Mouse (Mus musculus) heart, embryonic 16.5 days (tissue): Measurements from ENCODE around the gene Chac2. TPM values are rescaled to one million over a fixed set of nuclear protein-coding genes. Genes with fewer than 3 reads are reported as not detected.

Experiments used
- ATAC-seq: fragments of 200-750 bp; cut with Nextera tagmentation; replicated peaks from 2 replicates; pipeline ENCODE4 v1.8.0; 2017; ENCODE audit warnings: moderate number of reproducible peaks; ENCODE audit not compliant: insufficient read depth, low FRiP score; ENCODE audit errors: extremely low read depth
- H3K27ac ChIP-seq: fragments of 300-500 bp; sonication (generic); 2 replicates; pipeline ENCODE4 v1.5.1; 2014; ENCODE audit warnings: mild to moderate bottlenecking, low read length, control low read depth, moderate library complexity
- H3K27me3 ChIP-seq: fragments of 300-500 bp; sonication (generic); 2 replicates; pipeline ENCODE4 v1.6.1; 2014; ENCODE audit warnings: low read length, mixed read lengths; ENCODE audit not compliant: control insufficient read depth, insufficient read depth
- H3K36me3 ChIP-seq: fragments of 300-500 bp; sonication (generic); 2 replicates; pipeline ENCODE4 v1.6.1; 2014; ENCODE audit not compliant: control insufficient read depth, insufficient read depth
- H3K4me1 ChIP-seq: fragments of 300-500 bp; sonication (generic); 2 replicates; pipeline ENCODE4 v1.6.1; 2014; ENCODE audit warnings: low read length, mixed read lengths; ENCODE audit not compliant: control insufficient read depth, insufficient read depth
- H3K4me2 ChIP-seq: fragments of 300-500 bp; sonication (generic); 2 replicates; pipeline ENCODE4 v1.6.1; 2014; ENCODE audit warnings: low read depth, mild to moderate bottlenecking, control low read depth, low read length
- H3K4me3 ChIP-seq: fragments of 300-500 bp; sonication (generic); 2 replicates; pipeline ENCODE4 v1.5.1; 2014; ENCODE audit warnings: mild to moderate bottlenecking, control low read depth, low read length
- H3K9ac ChIP-seq: fragments of 300-500 bp; sonication (generic); 2 replicates; pipeline ENCODE4 v1.6.1; 2014; ENCODE audit warnings: low read length, control low read depth
- H3K9me3 ChIP-seq: fragments of 300-500 bp; sonication (generic); replicated peaks from 2 replicates; pipeline ENCODE4 v1.6.1; 2016; ENCODE audit warnings: low read length; ENCODE audit not compliant: control insufficient read depth
- WGBS: fragments of 180-500 bp; shearing (Covaris S2); extraction: QIAGEN DNeasy Blood & Tissue Kit; methylation state at CpG from one replicate; pipeline ENCODE4 v1.1.7; 2014; 5-methylcytosine and 5-hydroxymethylcytosine counted together
- polyA plus RNA-seq: library from polyadenylated mRNA; unstranded; fragments of >200 nt; fragmentation: Nextera tagmentation; extraction: Ambion mirVana; gene quantifications from 2 replicates; pipeline ENCODE4 v1.2.1, GENCODE M21; 2015

Chac2 gene
- polyA plus RNA-seq, 1 experiment from 2014 or later, result 20.8 TPM

GRCm38 (mm10) chr11:30986625-30987017 is 471 bp upstream of the Chac2 start:
- 0% methylated on average over 2 of the region's 2 CpGs for WGBS
- Histone ChIP-seq H3K9me3 (no peaks in the 10 kb centered on the region), H3K4me3 (peak overlapping the region; percentile 65), H3K27ac (peak overlapping the region; percentile 87), H3K4me1 (peaks cover 5% of the 10 kb centered on the region; the same call in 1 of the 2 replicates), H3K9ac (peak overlapping the region; percentile 80), H3K4me2 (peak overlapping the region; percentile 75), H3K27me3 (no peaks in the 10 kb centered on the region), H3K36me3 (no peaks in the 10 kb centered on the region)
- ATAC-seq, result peak; percentile 56

GRCm38 (mm10) chr11:30985237-30985636 is 913 bp downstream of the Chac2 start:
- H3K9me3 ChIP-seq, result no peaks in the 10 kb centered on the region
- no peaks in the 10 kb centered on the region for H3K36me3 ChIP-seq
- H3K27ac ChIP-seq, result no peak overlapping the region
- H3K9ac ChIP-seq, result no peak overlapping the region; the same call in 1 of the 2 replicates
- H3K27me3 ChIP-seq, result no peaks in the 10 kb centered on the region
- ATAC-seq, result no peak
- peak overlapping the region; percentile 75; the same call in 1 of the 2 replicates for H3K4me2 ChIP-seq
- no peak overlapping the region for H3K4me3 ChIP-seq
- WGBS, result 40% methylated on average over 2 of the region's 2 CpGs
- peaks cover 5% of the 10 kb centered on the region; the same call in 1 of the 2 replicates for H3K4me1 ChIP-seq

GRCm38 (mm10) chr11:30954279-30954725 is 31.8 kb downstream of the Chac2 start, which contains the start of gene Erlec1:
TSS of gene Erlec1 (minus strand) at chr11:30954335.
- 0% methylated on average over 40 of the region's 40 CpGs for WGBS
- peak within 1 kb of the TSS; percentile 96 for H3K4me2 ChIP-seq
- H3K9ac ChIP-seq, result peak within 1 kb of the TSS; percentile 94
- peaks cover 7% of the 10 kb centered on the region for H3K4me1 ChIP-seq
- H3K27ac ChIP-seq, result peak within 1 kb of the TSS; percentile 90
- peak; percentile 98 for ATAC-seq
- no peaks in the 10 kb centered on the region for H3K27me3 ChIP-seq
- peaks cover 12% of the 10 kb centered on the region for H3K36me3 ChIP-seq
- 0 out of 2 replicates have a peak, but pooled peaks cover 3% of the 10 kb centered on the region for H3K9me3 ChIP-seq
- peak within 1 kb of the TSS; percentile 95 for H3K4me3 ChIP-seq

GRCm38 (mm10) chr11:30953469-30954154 is 32.5 kb downstream of the Chac2 start:
- Histone ChIP-seq H3K4me2 (peak overlapping the region; percentile 75), H3K27ac (peak overlapping the region; percentile 90), H3K4me3 (peak overlapping the region; percentile 95), H3K9me3 (0 out of 2 replicates have a peak, but pooled peaks cover 3% of the 10 kb centered on the region), H3K36me3 (peaks cover 16% of the 10 kb centered on the region), H3K4me1 (peaks cover 7% of the 10 kb centered on the region), H3K27me3 (no peaks in the 10 kb centered on the region), H3K9ac (peak overlapping the region; percentile 94)
- WGBS, result under 1% methylated on average over 29 of the region's 32 CpGs
- peak; percentile 84 for ATAC-seq

- WGBS, result 58% methylated on average over 5 of the region's 5 CpGs
- Histone ChIP-seq H3K4me1 (peaks cover 7% of the 10 kb centered on the region), H3K36me3 (peaks cover 20% of the 10 kb centered on the region)
These were observed 33.3 kb downstream of the Chac2 start for GRCm38 (mm10) chr11:30952829-30953228.

GRCm38 (mm10) chr11:30943522-30943921 is 42.6 kb downstream of the Chac2 start:
- H3K4me3 ChIP-seq, result no peak overlapping the region
- no peak overlapping the region for H3K4me2 ChIP-seq
- WGBS, result 89% methylated on average over 2 of the region's 2 CpGs
- no peak overlapping the region for H3K27ac ChIP-seq
- no peaks in the 10 kb centered on the region for H3K4me1 ChIP-seq
- H3K27me3 ChIP-seq, result no peaks in the 10 kb centered on the region
- H3K9ac ChIP-seq, result no peak overlapping the region
- ATAC-seq, result no peak
- peaks cover 38% of the 10 kb centered on the region for H3K36me3 ChIP-seq
- H3K9me3 ChIP-seq, result no peaks in the 10 kb centered on the region

More at GRCm38 (mm10) chr11:30952829-30953228, 33.3 kb downstream of the Chac2 start:
- Histone ChIP-seq H3K4me3 (peak overlapping the region; percentile 95), H3K4me2 (peak overlapping the region; percentile 75), H3K9ac (peak overlapping the region; percentile 94; the same call in 1 of the 2 replicates), H3K9me3 (0 out of 2 replicates have a peak, but pooled peaks cover 3% of the 10 kb centered on the region), H3K27ac (no peak overlapping the region), H3K27me3 (no peaks in the 10 kb centered on the region)
- no peak for ATAC-seq

- WGBS, result 90% methylated on average over 1 of the region's 1 CpGs
- Histone ChIP-seq H3K9me3 (no peaks in the 10 kb centered on the region), H3K36me3 (peaks cover 26% of the 10 kb centered on the region), H3K4me1 (no peaks in the 10 kb centered on the region), H3K9ac (no peak overlapping the region), H3K4me2 (no peak overlapping the region), H3K27ac (no peak overlapping the region), H3K27me3 (no peaks in the 10 kb centered on the region), H3K4me3 (no peak overlapping the region)
- ATAC-seq, result no peak
These were observed 57.7 kb downstream of the Chac2 start for GRCm38 (mm10) chr11:30928498-30928897.

GRCm38 (mm10) chr11:30928079-30928478 is 58.1 kb downstream of the Chac2 start:
- Histone ChIP-seq H3K4me1 (no peaks in the 10 kb centered on the region), H3K36me3 (peaks cover 26% of the 10 kb centered on the region), H3K9me3 (no peaks in the 10 kb centered on the region), H3K4me3 (no peak overlapping the region), H3K4me2 (no peak overlapping the region), H3K9ac (no peak overlapping the region), H3K27me3 (no peaks in the 10 kb centered on the region), H3K27ac (no peak overlapping the region)
- no peak for ATAC-seq
